Mouse (Mus musculus): ENCODE measurements around the gene Olfr1206. TPM values are rescaled to one million over a fixed set of nuclear protein-coding genes. Genes with fewer than 3 reads are reported as not detected.

Olfr1206 gene
- not detected in 2 replicates for polyA plus RNA-seq (2015; fragmentation: Nextera tagmentation; extraction: Ambion mirVana)

- Histone ChIP-seq H3K9me3 (ENCODE audit: control insufficient read depth) (no peaks in the 10 kb centered on the region), H3K4me2 (replicated peaks; ENCODE audit: low read depth) (no peak within 1 kb of the TSS), H3K9ac (ENCODE audit: low read depth, low read length) (no peak within 1 kb of the TSS), H3K4me3 (ENCODE audit: low read depth, low read length) (no peak within 1 kb of the TSS), H3K4me1 (replicated peaks; ENCODE audit: control insufficient read depth, insufficient read depth, low read length) (no peaks in the 10 kb centered on the region), H3K36me3 (ENCODE audit: control insufficient read depth, insufficient read depth) (no peaks in the 10 kb centered on the region), H3K27me3 (replicated peaks; ENCODE audit: control insufficient read depth, insufficient read depth, low read length) (no peaks in the 10 kb centered on the region), H3K27ac (ENCODE audit: low read depth, low read length) (no peak within 1 kb of the TSS)
- no peak for TF ChIP-seq CTCF (IDR thresholded peaks at IDR 0.05; ENCODE audit: low read depth)
- no peak for ATAC-seq
- WGBS = 76% methylated on average over 2 of the region's 2 CpGs
Measured at GRCm38 (mm10) chr2:88862931-88863330, at the start of gene Olfr1206. TSS of gene Olfr1206 (plus strand) at chr2:88863231.

GRCm38 (mm10) chr2:88814196-88814595 lies 48.8 kb upstream of the Olfr1206 start, which contains the start of gene Olfr1202:
TSS of gene Olfr1202 (plus strand) at chr2:88814496.
- no peak for TF ChIP-seq CTCF (IDR thresholded peaks at IDR 0.05; ENCODE audit: low read depth)
- no peak within 1 kb of the TSS for H3K27ac ChIP-seq (ENCODE audit: low read depth, low read length)
- no peak for ATAC-seq
- no peak within 1 kb of the TSS for H3K9ac ChIP-seq (ENCODE audit: low read depth, low read length)
- H3K4me2 ChIP-seq (replicated peaks; ENCODE audit: low read depth) = no peak within 1 kb of the TSS
- H3K4me1 ChIP-seq (replicated peaks; ENCODE audit: control insufficient read depth, insufficient read depth, low read length) = no peaks in the 10 kb centered on the region
- no peaks in the 10 kb centered on the region for H3K9me3 ChIP-seq (ENCODE audit: control insufficient read depth)
- WGBS = 87% methylated on average over 1 of the region's 1 CpGs
- no peak within 1 kb of the TSS for H3K4me3 ChIP-seq (ENCODE audit: low read depth, low read length)
- no peaks in the 10 kb centered on the region for H3K36me3 ChIP-seq (ENCODE audit: control insufficient read depth, insufficient read depth)
- no peaks in the 10 kb centered on the region for H3K27me3 ChIP-seq (replicated peaks; ENCODE audit: control insufficient read depth, insufficient read depth, low read length)

- no peak for ATAC-seq
- 87% methylated on average over 2 of the region's 2 CpGs for WGBS
Measured at GRCm38 (mm10) chr2:88829437-88829836, 33.6 kb upstream of the Olfr1206 start, which contains the start of gene Olfr1205. TSS of gene Olfr1205 (plus strand) at chr2:88829737.

GRCm38 (mm10) chr2:88838477-88838876 lies 24.6 kb upstream of the Olfr1206 start:
- Histone ChIP-seq H3K9ac (ENCODE audit: low read depth, low read length) (no peak overlapping the region), H3K4me3 (ENCODE audit: low read depth, low read length) (no peak overlapping the region), H3K27ac (ENCODE audit: low read depth, low read length) (no peak overlapping the region), H3K9me3 (ENCODE audit: control insufficient read depth) (no peaks in the 10 kb centered on the region), H3K4me1 (replicated peaks; ENCODE audit: control insufficient read depth, insufficient read depth, low read length) (no peaks in the 10 kb centered on the region), H3K4me2 (replicated peaks; ENCODE audit: low read depth) (no peak overlapping the region), H3K36me3 (ENCODE audit: control insufficient read depth, insufficient read depth) (no peaks in the 10 kb centered on the region), H3K27me3 (replicated peaks; ENCODE audit: control insufficient read depth, insufficient read depth, low read length) (no peaks in the 10 kb centered on the region)
- WGBS = 22% methylated on average over 2 of the region's 2 CpGs
- ATAC-seq = no peak
- no peak for TF ChIP-seq CTCF (IDR thresholded peaks at IDR 0.05; ENCODE audit: low read depth)

More at GRCm38 (mm10) chr2:88829437-88829836, 33.6 kb upstream of the Olfr1206 start, which contains the start of gene Olfr1205:
- Histone ChIP-seq H3K9me3 (ENCODE audit: control insufficient read depth) (no peaks in the 10 kb centered on the region), H3K4me2 (replicated peaks; ENCODE audit: low read depth) (no peak within 1 kb of the TSS), H3K27ac (ENCODE audit: low read depth, low read length) (no peak within 1 kb of the TSS), H3K27me3 (replicated peaks; ENCODE audit: control insufficient read depth, insufficient read depth, low read length) (no peaks in the 10 kb centered on the region), H3K36me3 (ENCODE audit: control insufficient read depth, insufficient read depth) (no peaks in the 10 kb centered on the region), H3K9ac (ENCODE audit: low read depth, low read length) (no peak within 1 kb of the TSS), H3K4me1 (replicated peaks; ENCODE audit: control insufficient read depth, insufficient read depth, low read length) (no peaks in the 10 kb centered on the region), H3K4me3 (ENCODE audit: low read depth, low read length) (no peak within 1 kb of the TSS)
- TF ChIP-seq CTCF (IDR thresholded peaks at IDR 0.05; ENCODE audit: low read depth) = no peak

- TF ChIP-seq CTCF (IDR thresholded peaks at IDR 0.05; ENCODE audit: low read depth) = no peak
- no peak within 1 kb of the TSS for H3K27ac ChIP-seq (ENCODE audit: low read depth, low read length)
- H3K4me3 ChIP-seq (ENCODE audit: low read depth, low read length) = no peak within 1 kb of the TSS
- no peak within 1 kb of the TSS for H3K9ac ChIP-seq (ENCODE audit: low read depth, low read length)
- no peaks in the 10 kb centered on the region for H3K9me3 ChIP-seq (ENCODE audit: control insufficient read depth)
- 91% methylated on average over 1 of the region's 1 CpGs for WGBS
- no peaks in the 10 kb centered on the region for H3K27me3 ChIP-seq (replicated peaks; ENCODE audit: control insufficient read depth, insufficient read depth, low read length)
- no peak within 1 kb of the TSS for H3K4me2 ChIP-seq (replicated peaks; ENCODE audit: low read depth)
- no peaks in the 10 kb centered on the region for H3K36me3 ChIP-seq (ENCODE audit: control insufficient read depth, insufficient read depth)
- H3K4me1 ChIP-seq (replicated peaks; ENCODE audit: control insufficient read depth, insufficient read depth, low read length) = no peaks in the 10 kb centered on the region
- no peak for ATAC-seq
Measured at GRCm38 (mm10) chr2:88848992-88849391, 14.0 kb upstream of the Olfr1206 start, which contains the start of gene Olfr1204. TSS of gene Olfr1204 (plus strand) at chr2:88849292.

- Histone ChIP-seq H3K27me3 (replicated peaks; ENCODE audit: control insufficient read depth, insufficient read depth, low read length) (no peaks in the 10 kb centered on the region), H3K36me3 (ENCODE audit: control insufficient read depth, insufficient read depth) (no peaks in the 10 kb centered on the region), H3K9ac (ENCODE audit: low read depth, low read length) (no peak within 1 kb of the TSS), H3K9me3 (ENCODE audit: control insufficient read depth) (no peaks in the 10 kb centered on the region), H3K4me3 (ENCODE audit: low read depth, low read length) (no peak within 1 kb of the TSS), H3K4me1 (replicated peaks; ENCODE audit: control insufficient read depth, insufficient read depth, low read length) (no peaks in the 10 kb centered on the region), H3K27ac (ENCODE audit: low read depth, low read length) (no peak within 1 kb of the TSS), H3K4me2 (replicated peaks; ENCODE audit: low read depth) (no peak within 1 kb of the TSS)
- no peak for TF ChIP-seq CTCF (IDR thresholded peaks at IDR 0.05; ENCODE audit: low read depth)
- ATAC-seq = no peak
Measured at GRCm38 (mm10) chr2:88902211-88902610, 39.2 kb downstream of the Olfr1206 start, which contains the start of gene Olfr1208. TSS of gene Olfr1208 (minus strand) at chr2:88902311.
